Mouse (Mus musculus) cerebellum, postnatal 25 days (tissue): ENCODE measurements around the gene Slc22a14.
"Not testable (repeated sequence)": the region's sequence is repeated elsewhere in the genome, so short reads cannot be mapped to it uniquely, and the experiment has no call there.

Experiments used
- DNase-seq, 2 experiments: peaks; one replicate each; pipeline ENCODE4 v3.0.0; 2021; ENCODE audit warnings: mixed read lengths in 2 of 2

Slc22a14 gene

GRCm38 (mm10) chr9:119256161-119256560, 109.2 kb downstream of the Slc22a14 start:
- no peak for DNase-seq

DNA sequence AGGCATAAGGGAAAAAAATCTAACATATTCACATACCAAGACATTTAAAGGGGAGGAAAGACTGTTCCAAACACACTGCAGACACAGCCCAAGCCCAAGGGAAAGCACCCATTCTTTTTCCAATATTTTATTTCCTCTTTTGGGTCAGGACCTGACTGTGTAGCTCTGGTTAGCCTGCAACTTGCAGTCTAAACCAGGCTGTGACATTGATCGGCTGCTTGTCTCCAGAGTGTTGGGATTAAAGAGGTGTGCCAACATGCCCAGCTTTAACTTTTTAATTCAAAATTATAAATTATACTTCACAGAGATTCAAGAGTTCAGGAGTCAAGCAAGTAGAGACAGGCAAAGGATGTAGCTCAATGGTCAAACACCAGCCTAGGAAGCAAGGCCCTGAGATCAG, 110.3 kb downstream of the Slc22a14 start:
- DNase-seq, result no peak

DNA sequence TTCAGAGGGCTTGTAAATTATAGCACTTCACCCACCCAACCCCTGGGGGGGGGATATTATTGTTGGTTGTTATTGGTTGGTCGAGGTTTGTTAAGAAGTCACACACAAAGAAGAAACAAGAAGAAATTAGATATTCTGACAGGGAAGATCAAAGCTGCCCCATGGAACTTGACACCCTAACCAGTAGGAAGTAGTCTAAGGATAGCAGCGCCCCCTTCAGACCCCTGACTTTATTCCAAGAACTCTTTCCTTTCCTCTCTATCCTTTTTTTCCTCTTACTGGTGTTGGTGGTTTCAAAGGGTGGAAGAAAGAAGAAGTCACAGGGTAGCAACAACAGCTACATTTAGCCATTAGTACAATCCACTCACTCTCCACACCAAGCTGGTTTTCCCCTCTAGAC, 111.2 kb downstream of the Slc22a14 start:
- DNase-seq, result no peak

DNA sequence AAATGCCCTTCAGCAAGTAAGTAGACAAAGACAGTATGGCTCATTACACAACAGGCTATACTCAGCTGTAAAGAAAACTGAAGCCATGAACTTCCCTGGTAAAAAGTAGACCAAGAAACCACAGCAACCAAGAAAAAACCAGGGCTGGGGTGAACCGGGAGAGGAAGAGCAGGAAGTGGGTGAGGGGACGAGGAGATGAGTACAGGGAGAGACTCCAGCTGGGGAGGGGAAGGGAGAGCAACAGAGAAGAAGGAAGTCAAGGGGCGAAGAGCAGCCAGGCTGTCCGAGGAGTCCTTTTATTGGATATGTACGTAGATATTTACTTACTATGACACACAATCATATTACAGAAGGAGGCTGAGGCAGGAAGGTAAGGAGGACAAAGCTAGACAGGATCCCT, 117.4 kb downstream of the Slc22a14 start:
- DNase-seq, result no peak

DNA sequence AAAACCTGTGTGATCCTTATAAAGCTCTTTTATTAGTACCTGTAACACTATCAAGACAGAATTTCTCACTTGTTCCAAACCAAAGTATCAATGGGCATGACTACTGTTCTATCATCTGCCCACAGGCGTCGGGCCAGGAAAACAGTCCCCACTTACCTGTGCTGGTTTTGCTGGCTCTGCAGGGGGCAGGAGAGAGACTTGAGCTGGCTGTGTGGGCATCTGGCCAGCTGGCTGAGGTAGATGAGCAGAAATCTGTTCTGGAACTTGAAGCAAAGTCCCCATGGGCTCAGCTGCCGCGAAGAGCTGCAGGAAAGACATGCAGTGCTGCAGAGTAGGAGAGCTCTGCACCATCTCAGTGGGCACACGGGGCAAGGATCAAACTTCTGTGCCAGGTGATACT, 118.5 kb downstream of the Slc22a14 start:
- DNase-seq, result peak; percentile 36 to 64

GRCm38 (mm10) chr9:119243981-119244380, 121.4 kb downstream of the Slc22a14 start:
- no peak for DNase-seq

- DNase-seq, result no peak
Observed at GRCm38 (mm10) chr9:119241169-119241865, 124.0 kb downstream of the Slc22a14 start.

DNA sequence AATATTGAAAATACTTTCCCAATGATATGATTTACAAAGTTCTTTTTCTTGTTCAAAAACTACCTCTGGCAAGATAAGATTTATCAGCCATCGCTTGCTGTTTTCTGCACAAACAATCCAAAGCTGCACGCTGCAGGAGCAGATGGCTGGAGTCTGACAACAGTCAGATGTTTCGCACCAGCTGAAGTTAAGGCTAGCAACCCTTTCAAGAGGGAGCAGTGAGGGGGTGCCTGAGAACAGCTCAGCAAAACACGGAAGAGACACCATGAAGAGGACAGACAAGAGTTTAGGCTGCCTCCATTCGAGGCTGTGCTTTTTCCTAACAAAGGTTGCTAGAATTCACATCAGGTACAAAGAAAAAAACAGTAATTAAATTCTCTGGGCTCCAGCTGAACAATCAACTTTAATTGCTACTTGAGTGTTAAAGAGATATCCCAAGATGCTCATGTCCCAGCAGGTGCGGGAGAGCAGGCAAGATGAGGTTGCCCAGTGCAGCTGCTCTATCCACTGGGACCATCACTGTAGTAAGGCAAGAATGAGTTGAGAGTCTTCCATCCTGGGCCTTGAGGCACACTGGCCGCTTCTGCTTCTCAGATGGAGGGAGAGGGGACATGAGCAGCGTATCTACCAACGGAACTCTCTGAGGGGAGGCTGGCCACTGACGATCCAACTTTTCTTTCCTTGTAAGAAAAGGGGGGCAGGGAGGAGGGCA, 124.9 kb downstream of the Slc22a14 start:
- DNase-seq, result no peak

- DNase-seq, result no peak
Observed at GRCm38 (mm10) chr9:119239274-119239673, 126.1 kb downstream of the Slc22a14 start.

GRCm38 (mm10) chr9:119238796-119239195, 126.6 kb downstream of the Slc22a14 start:
- DNase-seq, result no peak

GRCm38 (mm10) chr9:119231552-119231951, 133.8 kb downstream of the Slc22a14 start:
- DNase-seq, result no peak

- no peak for DNase-seq
Observed at GRCm38 (mm10) chr9:119230829-119231228, 134.5 kb downstream of the Slc22a14 start.

DNA sequence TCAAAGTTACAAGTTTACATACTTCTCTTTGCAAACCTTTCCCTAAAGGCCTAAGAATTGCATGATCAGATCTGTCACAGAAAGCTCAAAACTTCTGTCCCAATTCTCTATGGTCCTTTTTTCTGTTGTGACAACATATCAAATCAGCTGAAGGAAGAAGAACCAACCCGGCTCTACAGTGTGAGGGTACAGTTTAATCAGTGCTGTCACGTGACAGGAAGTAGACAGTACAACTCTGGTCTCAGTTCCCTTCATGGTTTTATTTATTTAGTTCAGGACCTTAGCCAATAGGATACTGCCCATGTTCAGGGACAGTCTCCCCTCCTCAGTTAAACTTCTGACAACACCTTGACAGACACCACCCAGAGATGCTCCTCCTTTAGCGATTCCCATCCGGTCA, 145.1 kb downstream of the Slc22a14 start:
- no peak for DNase-seq

DNA sequence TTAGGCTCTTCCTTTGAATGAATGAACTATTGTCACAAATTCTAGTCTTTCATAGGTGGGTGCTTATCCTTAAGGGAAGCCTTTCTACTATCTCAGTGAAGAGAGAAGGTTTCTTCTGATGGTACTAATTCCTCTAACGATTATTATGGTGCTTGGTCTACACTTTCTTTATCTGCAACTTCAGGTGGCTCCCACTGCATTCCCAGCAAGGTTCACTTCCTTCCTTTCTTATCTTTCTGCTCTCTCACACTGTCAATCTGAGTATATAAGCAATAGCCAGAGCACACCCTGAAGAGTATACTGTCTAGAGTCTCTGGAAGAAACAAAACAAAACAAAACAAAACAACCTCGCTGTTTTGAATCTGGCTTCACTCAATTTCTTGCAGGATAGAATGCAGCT, 145.7 kb downstream of the Slc22a14 start:
- DNase-seq, result no peak

- DNase-seq, result not testable (repeated sequence)
Observed at GRCm38 (mm10) chr9:119215341-119215740, 150.0 kb downstream of the Slc22a14 start.

DNA sequence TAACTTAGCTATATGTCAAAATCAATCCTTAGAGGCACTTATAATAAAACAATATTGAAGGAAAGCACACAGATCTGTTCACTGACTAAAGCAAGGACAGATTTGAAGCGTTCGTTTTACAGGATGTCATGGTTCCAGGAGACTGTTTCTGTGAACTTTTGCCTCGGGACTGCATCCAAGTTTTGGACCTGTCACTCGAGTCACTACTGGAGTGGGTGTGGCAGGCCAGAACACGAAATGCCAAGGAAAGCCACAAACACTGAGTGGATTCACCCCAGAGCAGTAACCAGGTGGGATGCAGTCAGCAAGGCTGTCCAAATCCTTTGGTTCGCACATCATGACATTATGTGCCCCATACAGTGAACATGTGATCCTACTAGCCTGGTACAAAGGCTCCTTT, 150.8 kb downstream of the Slc22a14 start:
- no peak for DNase-seq

DNA sequence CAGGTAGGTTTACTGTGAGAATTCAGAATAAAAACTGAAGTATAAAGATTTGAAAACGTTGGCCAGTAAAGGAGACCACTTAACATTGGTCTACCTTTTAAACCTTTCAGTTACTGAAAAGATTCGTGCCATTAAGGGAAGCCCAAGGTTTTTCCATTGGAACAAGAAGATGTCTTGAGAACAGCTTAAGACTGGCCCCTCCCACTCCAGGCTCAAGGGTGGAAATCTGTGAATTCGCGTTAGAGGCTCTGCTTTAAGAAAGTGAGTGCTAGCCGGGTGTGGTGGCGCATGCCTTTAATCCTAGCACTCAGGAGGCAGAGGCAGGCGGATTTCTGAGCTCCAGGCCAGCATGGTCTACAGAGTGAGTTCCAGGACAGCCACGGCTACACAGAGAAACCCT, 152.4 kb downstream of the Slc22a14 start:
- no peak for DNase-seq

DNA sequence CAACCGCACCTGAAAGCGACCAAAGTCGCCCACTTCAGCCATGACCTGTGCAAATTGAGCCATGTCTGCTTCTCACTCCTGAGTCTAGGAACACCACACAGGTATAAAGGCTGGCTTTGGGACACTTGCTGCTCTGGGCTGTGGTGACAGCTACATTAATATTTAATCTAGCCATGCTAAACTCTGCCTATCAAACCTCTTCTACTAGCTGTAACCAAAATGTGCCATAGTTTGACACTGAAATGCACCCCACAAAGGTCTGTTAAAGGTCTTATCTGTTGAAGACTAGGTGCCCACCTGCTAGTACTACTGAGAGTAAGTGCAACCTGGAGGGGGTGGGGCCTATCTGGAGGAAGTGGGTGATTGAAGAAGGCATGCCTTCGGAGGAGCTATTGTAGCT, 156.4 kb downstream of the Slc22a14 start, which contains the start of gene Slc22a13:
Gene Slc22a13, minus strand, starts transcription at position 101 of the 400 bp plus-strand sequence.
- no peak for DNase-seq

GRCm38 (mm10) chr9:119207113-119207512, 158.2 kb downstream of the Slc22a14 start:
- no peak for DNase-seq

DNA sequence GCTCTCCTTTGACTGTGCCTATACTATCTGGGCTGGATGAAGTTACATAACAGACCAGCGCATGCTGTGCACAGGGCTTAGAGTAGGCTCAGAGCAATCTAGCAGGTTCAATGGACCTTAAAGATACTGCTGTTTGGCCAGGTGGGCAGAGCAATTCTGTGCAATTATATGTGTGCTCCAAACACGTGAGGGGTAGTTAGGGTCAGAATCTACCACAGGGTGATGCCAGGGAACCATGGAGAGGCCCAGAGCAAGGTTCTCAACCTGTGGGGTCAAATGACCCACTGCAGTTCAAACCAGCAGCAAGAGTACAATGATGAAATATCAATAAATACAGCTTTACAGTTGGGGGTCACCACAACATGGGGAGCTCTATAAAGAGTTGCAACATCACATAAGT, 158.7 kb downstream of the Slc22a14 start:
- DNase-seq, result no peak

DNA sequence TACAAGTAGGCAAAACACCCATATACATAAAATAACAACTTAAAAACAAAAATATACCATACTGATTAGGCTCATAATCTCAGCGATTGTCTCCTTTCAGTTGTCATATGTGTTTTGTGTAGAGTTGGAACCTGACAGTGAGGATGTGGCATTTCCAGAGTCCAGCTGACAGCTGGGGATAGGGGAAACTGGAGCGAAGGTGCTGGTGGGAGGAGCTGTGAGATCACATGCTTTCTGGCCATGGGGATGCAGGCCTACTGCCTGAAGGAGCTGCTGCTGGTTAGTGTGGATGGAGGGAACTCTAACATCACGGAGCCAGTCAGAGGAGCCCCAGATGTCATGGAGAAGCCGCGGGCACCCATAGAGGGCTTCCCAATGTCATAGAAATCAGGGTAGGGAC, 159.6 kb downstream of the Slc22a14 start:
- DNase-seq, result no peak

GRCm38 (mm10) chr9:119203617-119204016, 161.7 kb downstream of the Slc22a14 start:
- no peak for DNase-seq

DNA sequence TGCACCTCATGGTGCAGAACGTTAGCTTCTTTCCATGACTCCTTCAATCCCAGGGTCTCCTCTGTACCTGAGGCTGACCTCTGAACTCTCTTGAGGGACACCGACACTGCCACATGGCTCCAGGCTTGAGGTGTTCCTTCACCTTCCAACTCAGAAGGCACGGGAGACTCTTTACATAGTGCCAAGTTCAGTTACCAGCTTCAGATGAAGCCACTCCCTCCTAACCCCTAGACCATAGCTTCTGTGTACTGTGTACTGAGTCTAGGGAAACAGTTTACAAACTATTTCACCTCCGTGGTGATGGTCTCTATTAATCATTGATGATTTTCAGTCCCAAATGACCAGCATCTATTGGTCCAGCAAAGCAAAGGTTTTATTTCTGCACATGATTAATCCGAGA, 163.7 kb downstream of the Slc22a14 start:
- DNase-seq, result no peak

DNA sequence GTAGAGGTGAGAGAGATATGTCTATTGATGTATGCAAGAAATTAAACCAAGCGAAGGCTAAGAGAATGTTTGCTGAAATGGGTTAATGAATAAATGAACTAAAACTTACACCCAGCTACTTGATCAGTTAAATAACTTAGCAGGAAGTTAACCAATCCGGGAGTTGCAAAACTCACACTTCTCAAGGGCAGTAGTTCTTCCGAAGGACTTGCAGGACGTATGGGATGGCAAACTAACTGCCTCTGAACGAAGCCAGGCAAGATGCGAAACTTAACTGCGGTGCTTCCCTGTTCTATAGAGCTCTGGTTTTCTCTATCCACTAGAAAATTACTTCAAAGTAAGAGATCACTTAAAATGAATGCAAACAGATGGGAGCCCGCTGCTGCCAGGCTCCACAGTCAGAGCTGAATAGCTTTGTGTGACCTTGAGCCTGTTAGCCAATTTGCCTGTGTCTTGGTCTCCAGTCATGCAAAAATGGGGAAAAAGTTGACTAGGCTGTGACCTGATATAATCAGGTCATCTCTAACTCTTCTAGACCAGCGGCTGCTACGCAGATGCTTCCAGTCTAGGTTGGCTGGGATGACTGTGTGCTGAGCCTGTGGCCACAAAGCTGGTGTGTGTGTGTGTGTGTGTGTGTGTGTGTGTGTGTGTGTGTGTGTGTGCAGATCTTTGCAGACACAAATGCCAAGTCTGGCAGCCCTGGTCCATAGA, 166.0 kb downstream of the Slc22a14 start:
- no peak for DNase-seq
